Mouse (Mus musculus): ENCODE data around the gene Apln. TPM values are rescaled to one million over a fixed set of nuclear protein-coding genes. Genes with fewer than 3 reads are reported as not detected.

Apln gene
- polyA plus RNA-seq (2012; rRNA removed): 5.4 and 5.7 TPM in 2 replicates

GRCm38 (mm10) chrX:48034144-48035113 is at the start of gene Apln:
TSS of gene Apln (minus strand) at chrX:48034853.

Other genes with a start within 250 kb of the Apln start
- gene Smarca1, start 141.9 kb downstream of the Apln start, polyA plus RNA-seq (2012; rRNA removed): 8.1 and 8.3 TPM in 2 replicates
- 13.0 and 15.9 TPM in 2 replicates for gene Ocrl, start 122.5 kb downstream of the Apln start, polyA plus RNA-seq (2012; rRNA removed)
- 2.5 and 2.9 TPM in 2 replicates for gene Xpnpep2, start 73.9 kb upstream of the Apln start, polyA plus RNA-seq (2012; rRNA removed)
- gene Sash3, start 111.6 kb upstream of the Apln start, polyA plus RNA-seq (2012; rRNA removed): 2.4 and 2.9 TPM in 2 replicates
- 15.0 and 17.2 TPM in 2 replicates for gene Zdhhc9, start 174.0 kb upstream of the Apln start, polyA plus RNA-seq (2012; rRNA removed)
- gene Utp14a, start 222.0 kb upstream of the Apln start, polyA plus RNA-seq (2012; rRNA removed): 1.5 and 1.8 TPM in 2 replicates

Data from ovary, adult 2 months (tissue).